Mouse (Mus musculus): Measurements from ENCODE around the gene Vpreb1. TPM values are rescaled to one million over a fixed set of nuclear protein-coding genes. Genes with fewer than 3 reads are reported as not detected.

The Vpreb1 gene
- polyA plus RNA-seq, 1 experiment = 2.6 TPM

DNA sequence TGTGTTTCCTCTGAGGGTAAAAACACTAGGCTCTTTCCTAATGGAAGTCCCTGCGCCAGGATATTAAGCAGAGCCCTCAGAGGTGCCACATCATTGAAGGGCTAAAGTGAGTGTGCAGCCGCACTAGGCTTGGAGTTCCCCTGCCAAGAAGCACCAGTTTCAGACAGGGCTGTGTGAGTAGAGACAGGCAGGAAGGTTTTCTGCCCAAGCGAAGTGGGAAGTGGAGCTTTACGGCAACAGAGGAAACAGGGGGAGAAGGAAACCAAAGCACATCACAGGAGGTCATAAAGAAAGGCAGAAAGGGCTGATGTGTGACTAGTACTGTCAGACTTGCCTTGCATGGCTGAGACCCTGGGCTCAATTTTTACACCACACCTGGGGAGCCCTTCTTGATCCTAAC lies 31.7 kb upstream of the Vpreb1 start:
- Histone ChIP-seq H3K36me3 (ENCODE audit: control insufficient read depth, insufficient read depth, low read length) (peaks cover 9% of the 10 kb centered on the region), H3K27me3 (ENCODE audit: control insufficient read depth, insufficient read depth, low read length) (no peaks in the 10 kb centered on the region), H3K4me3 (ENCODE audit: extremely low read depth, insufficient read depth, insufficient read length) (no peak overlapping the region), H3K27ac (ENCODE audit: insufficient read depth, low read length) (no peak overlapping the region), H3K4me1 (ENCODE audit: control insufficient read depth, insufficient read depth, insufficient read length) (0 out of 2 replicates have a peak, but pooled peaks cover 2% of the 10 kb centered on the region)
- DNase-seq (ENCODE audit: low read depth in 1 of 2, low spot score in 2 of 2) = no peak
- TF ChIP-seq POLR2A (IDR thresholded peaks at IDR 0.05; ENCODE audit: low read depth, low read length) = no peak
- no peak for TF ChIP-seq CTCF (IDR thresholded peaks at IDR 0.05; ENCODE audit: extremely low read depth, insufficient read depth, insufficient read length, insufficient replicate concordance)
- WGBS = 47% methylated on average over 4 of the region's 4 CpGs

DNA sequence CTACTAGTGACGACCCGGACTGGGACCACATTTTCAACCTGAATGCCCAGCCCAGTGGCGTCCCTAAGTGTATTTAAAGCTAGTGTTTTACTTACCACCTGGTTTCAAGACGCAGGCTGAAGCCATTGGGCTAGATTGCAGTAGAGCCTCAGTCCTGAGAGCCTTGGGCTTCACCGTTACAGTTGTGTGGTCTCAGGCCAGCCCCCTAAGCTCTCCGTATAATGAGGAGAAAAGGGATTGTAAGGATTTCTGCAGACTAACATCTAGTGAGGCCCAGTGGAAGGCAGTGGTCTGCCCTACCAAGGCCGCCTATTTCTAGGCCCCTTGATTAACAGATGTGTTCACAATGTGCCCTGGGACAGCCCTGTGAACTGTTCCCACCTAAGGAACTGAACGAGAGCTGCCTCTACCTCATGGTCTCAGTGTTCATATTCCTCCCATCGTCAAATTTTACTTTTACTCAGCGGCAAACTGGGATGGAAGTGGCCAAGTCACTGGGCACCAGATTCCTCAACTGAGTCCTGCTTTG lies 26.5 kb upstream of the Vpreb1 start:
- H3K4me3 ChIP-seq (ENCODE audit: extremely low read depth, insufficient read depth, insufficient read length) = peak overlapping the region; percentile 67; the same call in 1 of the 2 replicates
- peaks cover 9% of the 10 kb centered on the region for H3K4me1 ChIP-seq (ENCODE audit: control insufficient read depth, insufficient read depth, insufficient read length)
- no peak for DNase-seq (ENCODE audit: low read depth in 1 of 2, low spot score in 2 of 2)
- no peak overlapping the region; the same call in 1 of the 2 replicates for H3K27ac ChIP-seq (ENCODE audit: insufficient read depth, low read length)
- 26% methylated on average over 10 of the region's 10 CpGs for WGBS
- no peaks in the 10 kb centered on the region for H3K27me3 ChIP-seq (ENCODE audit: control insufficient read depth, insufficient read depth, low read length)
- no peak for TF ChIP-seq POLR2A (IDR thresholded peaks at IDR 0.05; ENCODE audit: low read depth, low read length)
- no peak for TF ChIP-seq CTCF (IDR thresholded peaks at IDR 0.05; ENCODE audit: extremely low read depth, insufficient read depth, insufficient read length, insufficient replicate concordance)
- H3K36me3 ChIP-seq (ENCODE audit: control insufficient read depth, insufficient read depth, low read length) = peaks cover 6% of the 10 kb centered on the region

DNA sequence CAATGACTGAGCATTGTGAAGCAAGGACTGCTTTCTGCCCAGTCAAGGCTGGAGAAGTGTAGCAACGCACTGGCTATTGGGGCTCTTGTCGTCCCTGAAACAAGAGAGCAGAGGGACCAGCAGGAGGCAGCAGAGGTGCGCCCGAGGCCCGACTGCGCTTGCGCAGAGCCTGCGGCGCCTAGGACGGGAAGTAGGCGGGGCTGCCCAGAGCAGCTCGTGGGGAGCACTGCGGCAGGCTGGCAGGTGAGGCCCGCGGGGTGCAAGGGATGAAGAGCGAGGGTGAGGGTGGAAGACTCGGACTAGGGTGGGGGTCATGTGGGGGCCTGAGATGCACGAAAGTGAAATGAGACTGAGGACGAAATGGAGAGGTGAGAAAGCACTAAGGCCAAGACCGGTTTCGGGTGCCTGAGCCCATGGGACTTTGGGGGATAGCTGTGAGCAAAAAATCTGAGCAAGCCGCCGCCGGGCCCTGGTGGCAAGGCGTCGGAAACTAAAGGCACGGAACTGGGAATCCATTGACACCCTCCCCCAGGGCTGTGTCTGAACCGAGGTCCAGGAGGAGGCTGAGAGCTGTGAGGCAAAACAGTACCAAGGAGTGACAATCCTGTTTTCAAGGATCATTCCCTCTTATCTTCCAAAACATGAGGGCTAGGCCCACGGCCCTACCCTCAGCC lies 25.9 kb upstream of the Vpreb1 start, which contains the start of gene Ppm1f:
Ppm1f (plus strand) TSS at position 88 of the 674 bp plus-strand sequence.
- Histone ChIP-seq H3K27ac (ENCODE audit: insufficient read depth, low read length) (peak within 1 kb of the TSS; percentile 52), H3K36me3 (ENCODE audit: control insufficient read depth, insufficient read depth, low read length) (peaks cover 12% of the 10 kb centered on the region), H3K4me1 (ENCODE audit: control insufficient read depth, insufficient read depth, insufficient read length) (peaks cover 9% of the 10 kb centered on the region), H3K27me3 (ENCODE audit: control insufficient read depth, insufficient read depth, low read length) (no peaks in the 10 kb centered on the region), H3K4me3 (ENCODE audit: extremely low read depth, insufficient read depth, insufficient read length) (peak within 1 kb of the TSS; percentile 67)
- peak; percentile 87 to 95 for DNase-seq (ENCODE audit: low read depth in 1 of 2, low spot score in 2 of 2)
- WGBS = under 1% methylated on average over 29 of the region's 29 CpGs
- TF ChIP-seq CTCF (IDR thresholded peaks at IDR 0.05; ENCODE audit: extremely low read depth, insufficient read depth, insufficient read length, insufficient replicate concordance) (peak; percentile 98), POLR2A (IDR thresholded peaks at IDR 0.05; ENCODE audit: low read depth, low read length) (peak; percentile 75)

DNA sequence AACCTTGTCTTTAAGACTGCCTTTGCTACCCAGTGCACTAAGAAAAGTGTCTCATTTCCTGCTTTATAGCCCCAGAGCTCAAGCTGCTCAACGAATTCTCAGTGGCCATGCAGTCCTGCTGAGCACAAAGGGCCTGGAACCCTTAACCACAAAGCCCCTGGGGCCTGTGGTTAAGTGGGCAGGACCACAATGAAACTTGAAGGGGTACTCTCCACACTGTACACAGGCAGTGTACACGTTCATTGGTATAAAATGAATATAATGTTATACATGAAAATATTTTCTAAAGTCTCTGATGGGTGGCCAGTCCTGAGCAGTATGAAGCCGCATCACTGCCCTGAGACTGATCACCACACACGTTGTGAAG lies 25.4 kb upstream of the Vpreb1 start:
- H3K4me3 ChIP-seq (ENCODE audit: extremely low read depth, insufficient read depth, insufficient read length) = no peak overlapping the region
- 5% methylated on average over 4 of the region's 4 CpGs for WGBS
- no peaks in the 10 kb centered on the region for H3K27me3 ChIP-seq (ENCODE audit: control insufficient read depth, insufficient read depth, low read length)
- H3K4me1 ChIP-seq (ENCODE audit: control insufficient read depth, insufficient read depth, insufficient read length) = peaks cover 9% of the 10 kb centered on the region
- H3K36me3 ChIP-seq (ENCODE audit: control insufficient read depth, insufficient read depth, low read length) = peaks cover 17% of the 10 kb centered on the region
- TF ChIP-seq POLR2A (IDR thresholded peaks at IDR 0.05; ENCODE audit: low read depth, low read length) (no peak), CTCF (IDR thresholded peaks at IDR 0.05; ENCODE audit: extremely low read depth, insufficient read depth, insufficient read length, insufficient replicate concordance) (no peak)
- DNase-seq (ENCODE audit: low read depth in 1 of 2, low spot score in 2 of 2) = peak; percentile 37 to 42
- H3K27ac ChIP-seq (ENCODE audit: insufficient read depth, low read length) = peak overlapping the region; percentile 28

DNA sequence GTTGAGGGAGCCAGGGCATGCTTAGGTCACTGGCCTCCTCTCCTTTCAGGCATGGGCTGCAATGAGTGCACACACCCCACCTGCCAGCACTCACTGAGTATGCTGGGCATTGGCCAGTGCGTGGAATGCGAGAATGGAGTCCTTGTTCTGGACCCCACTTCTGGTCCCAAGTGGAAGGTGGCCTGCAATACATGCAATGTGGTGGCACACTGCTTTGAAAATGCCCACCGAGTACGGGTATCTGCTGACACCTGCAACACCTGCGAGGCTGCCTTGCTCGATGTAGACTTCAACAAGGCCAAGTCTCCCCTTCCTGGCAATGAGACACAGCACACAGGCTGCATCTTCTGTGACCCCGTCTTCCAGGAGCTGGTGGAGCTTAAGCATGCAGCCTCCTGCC lies 21.7 kb upstream of the Vpreb1 start:
- H3K27me3 ChIP-seq (ENCODE audit: control insufficient read depth, insufficient read depth, low read length) = no peaks in the 10 kb centered on the region
- no peak for TF ChIP-seq CTCF (IDR thresholded peaks at IDR 0.05; ENCODE audit: extremely low read depth, insufficient read depth, insufficient read length, insufficient replicate concordance)
- no peak for TF ChIP-seq POLR2A (IDR thresholded peaks at IDR 0.05; ENCODE audit: low read depth, low read length)
- peaks cover 37% of the 10 kb centered on the region for H3K36me3 ChIP-seq (ENCODE audit: control insufficient read depth, insufficient read depth, low read length)
- no peak overlapping the region for H3K27ac ChIP-seq (ENCODE audit: insufficient read depth, low read length)
- WGBS = 96% methylated on average over 7 of the region's 7 CpGs
- H3K4me1 ChIP-seq (ENCODE audit: control insufficient read depth, insufficient read depth, insufficient read length) = peaks cover 8% of the 10 kb centered on the region
- DNase-seq (ENCODE audit: low read depth in 1 of 2, low spot score in 2 of 2) = no peak
- H3K4me3 ChIP-seq (ENCODE audit: extremely low read depth, insufficient read depth, insufficient read length) = no peak overlapping the region

DNA sequence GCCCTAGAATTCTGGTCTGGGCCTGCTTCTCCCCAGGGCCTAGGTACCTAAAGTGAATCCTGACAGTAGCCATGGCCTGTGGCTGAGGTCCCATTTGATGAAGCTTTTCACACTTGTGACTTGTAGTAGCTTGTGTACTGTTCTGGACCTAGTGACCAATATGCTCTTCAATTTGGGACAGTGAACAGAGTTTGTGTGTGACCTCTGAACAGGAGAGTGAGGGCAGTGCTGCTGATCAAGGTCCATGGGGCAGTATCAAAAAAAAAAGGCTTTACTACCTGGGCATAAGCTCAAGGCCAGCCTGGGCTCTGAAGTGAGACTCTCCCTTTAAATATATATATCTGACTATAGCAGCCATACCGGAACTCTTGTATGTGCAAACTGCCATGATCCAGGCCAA lies 17.7 kb upstream of the Vpreb1 start:
- TF ChIP-seq CTCF (IDR thresholded peaks at IDR 0.05; ENCODE audit: extremely low read depth, insufficient read depth, insufficient read length, insufficient replicate concordance) = no peak
- no peak for TF ChIP-seq POLR2A (IDR thresholded peaks at IDR 0.05; ENCODE audit: low read depth, low read length)
- Histone ChIP-seq H3K27me3 (ENCODE audit: control insufficient read depth, insufficient read depth, low read length) (no peaks in the 10 kb centered on the region), H3K27ac (ENCODE audit: insufficient read depth, low read length) (no peak overlapping the region), H3K36me3 (ENCODE audit: control insufficient read depth, insufficient read depth, low read length) (peaks cover 60% of the 10 kb centered on the region), H3K4me1 (ENCODE audit: control insufficient read depth, insufficient read depth, insufficient read length) (no peaks in the 10 kb centered on the region), H3K4me3 (ENCODE audit: extremely low read depth, insufficient read depth, insufficient read length) (no peak overlapping the region)
- no peak for DNase-seq (ENCODE audit: low read depth in 1 of 2, low spot score in 2 of 2)
- 100% methylated on average over 1 of the region's 1 CpGs for WGBS

DNA sequence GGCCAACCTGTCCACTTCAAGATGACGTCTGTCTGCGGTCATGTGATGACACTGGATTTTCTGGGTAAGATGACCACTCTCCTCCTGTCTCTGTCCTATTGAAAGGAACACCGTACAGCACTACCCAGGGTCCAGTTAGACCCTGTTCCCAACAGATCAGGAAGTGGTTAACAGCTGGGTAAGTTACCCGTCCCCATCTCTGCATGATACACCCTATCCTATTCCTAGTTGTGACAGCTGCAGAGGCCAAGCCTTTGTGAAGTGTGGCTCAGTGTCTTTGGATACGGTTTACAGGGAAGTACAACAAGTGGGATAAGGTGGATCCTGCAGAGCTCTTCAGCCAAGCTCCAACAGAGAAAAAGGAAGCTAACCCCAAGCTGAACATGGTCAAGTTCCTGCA lies 8.4 kb upstream of the Vpreb1 start:
- no peak for TF ChIP-seq CTCF (IDR thresholded peaks at IDR 0.05; ENCODE audit: extremely low read depth, insufficient read depth, insufficient read length, insufficient replicate concordance)
- TF ChIP-seq POLR2A (IDR thresholded peaks at IDR 0.05; ENCODE audit: low read depth, low read length) = no peak
- no peaks in the 10 kb centered on the region for H3K4me1 ChIP-seq (ENCODE audit: control insufficient read depth, insufficient read depth, insufficient read length)
- no peak for DNase-seq (ENCODE audit: low read depth in 1 of 2, low spot score in 2 of 2)
- H3K4me3 ChIP-seq (ENCODE audit: extremely low read depth, insufficient read depth, insufficient read length) = no peak overlapping the region
- H3K36me3 ChIP-seq (ENCODE audit: control insufficient read depth, insufficient read depth, low read length) = peaks cover 35% of the 10 kb centered on the region
- WGBS = 89% methylated on average over 5 of the region's 5 CpGs
- H3K27me3 ChIP-seq (ENCODE audit: control insufficient read depth, insufficient read depth, low read length) = no peaks in the 10 kb centered on the region
- no peak overlapping the region for H3K27ac ChIP-seq (ENCODE audit: insufficient read depth, low read length)
